Mouse (Mus musculus) limb, embryonic 14.5 days (tissue): ENCODE results near the gene Snx32. TPM values are rescaled to one million over a fixed set of nuclear protein-coding genes. Genes with fewer than 3 reads are reported as not detected.

ENCODE experiments used
- ATAC-seq: fragments of 200-750 bp; cut with Nextera tagmentation; 2 replicates; pipeline ENCODE4 v1.8.0; 2017; ENCODE audit warnings: low read depth, moderate number of reproducible peaks, moderate TSS enrichment; ENCODE audit not compliant: low FRiP score
- DNase-seq: peaks from one replicate; pipeline ENCODE4 v3.0.0-alpha.2; 2015; ENCODE audit warnings: low spot score
- H3K27ac ChIP-seq: fragments of 300-500 bp; sonication (generic); replicated peaks from 2 replicates; pipeline ENCODE4 v1.5.1; 2014; ENCODE audit warnings: low read depth, mild to moderate bottlenecking, low read length, moderate library complexity, mixed read lengths
- H3K27me3 ChIP-seq: fragments of 300-500 bp; sonication (generic); 2 replicates; pipeline ENCODE4 v1.6.1; 2014; ENCODE audit warnings: low read length, mixed read lengths; ENCODE audit not compliant: control insufficient read depth, insufficient read depth
- H3K36me3 ChIP-seq: fragments of 300-500 bp; sonication (generic); 2 replicates; pipeline ENCODE4 v1.6.1; 2014; ENCODE audit warnings: mild to moderate bottlenecking, low read length, moderate library complexity, mixed read lengths; ENCODE audit not compliant: control insufficient read depth, insufficient read depth
- H3K4me1 ChIP-seq: fragments of 300-500 bp; sonication (generic); 2 replicates; pipeline ENCODE4 v1.6.1; 2014; ENCODE audit warnings: antibody characterized with exemption, low read length, mixed read lengths; ENCODE audit not compliant: control insufficient read depth, insufficient read depth
- H3K4me2 ChIP-seq: fragments of 300-500 bp; sonication (generic); replicated peaks from 2 replicates; pipeline ENCODE4 v1.6.1; 2014; ENCODE audit warnings: low read depth, mild to moderate bottlenecking, low read length, moderate library complexity; ENCODE audit not compliant: severe bottlenecking
- H3K4me3 ChIP-seq: fragments of 300-500 bp; sonication (generic); replicated peaks from 2 replicates; pipeline ENCODE4 v1.5.1; 2014; ENCODE audit warnings: low read length
- H3K9ac ChIP-seq: fragments of 300-500 bp; sonication (generic); 2 replicates; pipeline ENCODE4 v1.6.1; 2014; ENCODE audit warnings: mild to moderate bottlenecking, low read depth, low read length, moderate library complexity; ENCODE audit not compliant: severe bottlenecking
- H3K9me3 ChIP-seq: fragments of 300-500 bp; sonication (generic); 2 replicates; pipeline ENCODE4 v1.6.1; 2016; ENCODE audit warnings: low read length; ENCODE audit not compliant: control insufficient read depth
- POLR2A ChIP-seq: fragments of 200-500 bp; IDR thresholded peaks from 2 replicates; pipeline ENCODE4 v1.8.0; 2012; ENCODE audit warnings: inconsistent platforms, mild to moderate bottlenecking, moderate library complexity, borderline replicate concordance; ENCODE audit not compliant: insufficient read depth, insufficient read length; ENCODE audit errors: extremely low read depth
- WGBS: fragments of 180-500 bp; shearing (Covaris S2); extraction: QIAGEN DNeasy Blood & Tissue Kit; methylation state at CpG from one replicate; pipeline ENCODE4 v1.1.7; 2014; 5-methylcytosine and 5-hydroxymethylcytosine counted together
- polyA plus RNA-seq, 2 experiments: library from polyadenylated mRNA; depleted of rRNA in 1 of 2; stranded (reverse) in 1 of 2; unstranded in 1 of 2; fragments of >200 nt; fragmentation: Nextera tagmentation in 1 of 2; extraction: Ambion mirVana in 1 of 2; gene quantifications; 2 replicates each; pipeline versions ENCODE4 v1.2.1 to v1.2.3; 2012 to 2014

Snx32 gene
- polyA plus RNA-seq, 2 experiments = 9.6 to 23.6 TPM

GRCm38 (mm10) chr19:5512091-5513004, 2.0 kb upstream of the Snx32 start:
- Histone ChIP-seq H3K9ac (no peak overlapping the region), H3K4me1 (peaks cover 4% of the 10 kb centered on the region; the same call in 1 of the 2 replicates)

GRCm38 (mm10) chr19:5511074-5511632, 815 bp upstream of the Snx32 start:
- peak overlapping the region; percentile 56 for H3K9ac ChIP-seq
- no peaks in the 10 kb centered on the region for H3K27me3 ChIP-seq
- 52% methylated on average over 15 of the region's 15 CpGs for WGBS
- DNase-seq = no peak
- no peak for TF ChIP-seq POLR2A
- peak overlapping the region; percentile 47 for H3K4me3 ChIP-seq
- ATAC-seq = no peak
- H3K4me1 ChIP-seq = peaks cover 4% of the 10 kb centered on the region; the same call in 1 of the 2 replicates
- no peaks in the 10 kb centered on the region for H3K36me3 ChIP-seq
- peak overlapping the region; percentile 65 for H3K4me2 ChIP-seq
- H3K9me3 ChIP-seq = no peaks in the 10 kb centered on the region; the same call in 1 of the 2 replicates
- H3K27ac ChIP-seq = no peak overlapping the region

More at GRCm38 (mm10) chr19:5512091-5513004, 2.0 kb upstream of the Snx32 start:
- no peak for ATAC-seq
- WGBS = 89% methylated on average over 12 of the region's 12 CpGs
- DNase-seq = no peak
- no peaks in the 10 kb centered on the region; the same call in 1 of the 2 replicates for H3K9me3 ChIP-seq
- no peak for TF ChIP-seq POLR2A
- no peak overlapping the region for H3K4me2 ChIP-seq
- no peak overlapping the region for H3K4me3 ChIP-seq
- H3K27ac ChIP-seq = no peak overlapping the region
- H3K27me3 ChIP-seq = no peaks in the 10 kb centered on the region
- H3K36me3 ChIP-seq = no peaks in the 10 kb centered on the region

- Histone ChIP-seq H3K4me1 (no peaks in the 10 kb centered on the region), H3K27me3 (no peaks in the 10 kb centered on the region), H3K9ac (no peak within 1 kb of the TSS), H3K36me3 (no peaks in the 10 kb centered on the region), H3K27ac (no peak within 1 kb of the TSS), H3K9me3 (no peaks in the 10 kb centered on the region; the same call in 1 of the 2 replicates), H3K4me3 (no peak within 1 kb of the TSS), H3K4me2 (no peak within 1 kb of the TSS)
- DNase-seq (no peak), ATAC-seq (no peak)
- 65% methylated on average over 15 of the region's 17 CpGs for WGBS
- TF ChIP-seq POLR2A = no peak
Observed at GRCm38 (mm10) chr19:5503687-5504086, 6.7 kb downstream of the Snx32 start, which contains the start of gene 1700020D05Rik. Gene 1700020D05Rik, minus strand, starts transcription at chr19:5503787.

- peaks cover 25% of the 10 kb centered on the region for H3K36me3 ChIP-seq
- no peak overlapping the region for H3K4me2 ChIP-seq
- H3K27me3 ChIP-seq = no peaks in the 10 kb centered on the region
- no peaks in the 10 kb centered on the region for H3K4me1 ChIP-seq
- H3K9ac ChIP-seq = no peak overlapping the region
- WGBS = 87% methylated on average over 2 of the region's 2 CpGs
- no peaks in the 10 kb centered on the region for H3K9me3 ChIP-seq
- no peak overlapping the region for H3K4me3 ChIP-seq
- no peak overlapping the region for H3K27ac ChIP-seq
- TF ChIP-seq POLR2A = no peak
- ATAC-seq (no peak), DNase-seq (no peak)
Observed at GRCm38 (mm10) chr19:5500330-5500875, 9.9 kb downstream of the Snx32 start.

- Histone ChIP-seq H3K27ac (no peak overlapping the region), H3K36me3 (peaks cover 55% of the 10 kb centered on the region), H3K27me3 (no peaks in the 10 kb centered on the region), H3K4me1 (peaks cover 5% of the 10 kb centered on the region; the same call in 1 of the 2 replicates), H3K9me3 (no peaks in the 10 kb centered on the region), H3K4me2 (no peak overlapping the region), H3K9ac (no peak overlapping the region), H3K4me3 (no peak overlapping the region)
- DNase-seq (no peak), ATAC-seq (no peak)
- TF ChIP-seq POLR2A = no peak
- 86% methylated on average over 16 of the region's 16 CpGs for WGBS
Observed at GRCm38 (mm10) chr19:5496052-5496370, 14.3 kb downstream of the Snx32 start.
